Mouse (Mus musculus): ENCODE data around the gene Ttc27. TPM values are rescaled to one million over a fixed set of nuclear protein-coding genes. Genes with fewer than 3 reads are reported as not detected.

The Ttc27 gene
- polyA plus RNA-seq, 1 experiment from 2014 or later = 10.9 TPM

GRCm38 (mm10) chr17:74888836-74889534 lies 171.5 kb downstream of the Ttc27 start:
- H3K9me3 ChIP-seq (replicated peaks) = no peaks in the 10 kb centered on the region
- H3K36me3 ChIP-seq (replicated peaks) = no peaks in the 10 kb centered on the region
- H3K4me1 ChIP-seq (replicated peaks) = no peaks in the 10 kb centered on the region
- no peak overlapping the region for H3K9ac ChIP-seq
- ATAC-seq (ENCODE audit: insufficient read depth) = no peak
- WGBS (ENCODE audit: insufficient replicate concordance) = 66% methylated on average over 11 of the region's 11 CpGs
- no peak overlapping the region for H3K4me2 ChIP-seq
- H3K27me3 ChIP-seq = no peaks in the 10 kb centered on the region
- no peak overlapping the region for H3K27ac ChIP-seq (replicated peaks)
- no peak overlapping the region for H3K4me3 ChIP-seq (replicated peaks)

DNA sequence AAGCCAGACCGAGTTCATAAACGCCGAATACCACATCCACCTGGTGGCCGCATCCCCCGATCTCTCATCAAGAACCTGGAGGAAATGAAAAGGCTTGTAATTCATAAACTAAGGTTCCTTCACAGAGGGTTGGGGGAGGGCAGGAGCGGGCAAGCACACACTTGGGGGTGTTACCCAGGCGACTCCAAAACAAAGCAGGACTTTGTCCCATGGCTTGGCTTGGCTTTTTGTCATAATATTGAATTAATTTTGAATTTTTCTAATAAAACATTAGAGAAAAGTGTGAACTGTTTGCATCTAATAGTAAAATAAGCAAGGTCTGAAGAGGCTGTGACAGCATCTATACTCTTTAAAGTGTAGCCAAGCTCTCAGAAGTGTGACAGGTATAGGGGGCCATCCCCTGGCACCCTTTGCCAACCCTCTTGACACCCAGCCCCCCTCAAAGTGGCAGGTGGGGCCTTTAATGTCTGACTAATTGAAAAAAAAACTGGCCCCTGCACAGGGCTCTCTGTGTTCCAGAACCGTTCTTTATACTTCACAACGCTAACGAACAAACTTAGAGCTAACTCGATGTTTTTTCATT lies 172.1 kb downstream of the Ttc27 start:
- no peak overlapping the region for H3K9ac ChIP-seq
- WGBS (ENCODE audit: insufficient replicate concordance) = 75% methylated on average over 11 of the region's 11 CpGs
- no peaks in the 10 kb centered on the region for H3K9me3 ChIP-seq (replicated peaks)
- H3K4me3 ChIP-seq (replicated peaks) = no peak overlapping the region
- H3K36me3 ChIP-seq (replicated peaks) = no peaks in the 10 kb centered on the region
- H3K4me2 ChIP-seq = no peak overlapping the region
- no peaks in the 10 kb centered on the region for H3K27me3 ChIP-seq
- ATAC-seq (ENCODE audit: insufficient read depth) = no peak
- H3K27ac ChIP-seq (replicated peaks) = no peak overlapping the region
- H3K4me1 ChIP-seq (replicated peaks) = no peaks in the 10 kb centered on the region

GRCm38 (mm10) chr17:74902453-74902852 lies 184.9 kb downstream of the Ttc27 start:
- Histone ChIP-seq H3K4me3 (replicated peaks) (no peak overlapping the region), H3K4me2 (no peak overlapping the region), H3K4me1 (replicated peaks) (peaks cover 9% of the 10 kb centered on the region), H3K9me3 (replicated peaks) (no peaks in the 10 kb centered on the region), H3K27me3 (no peaks in the 10 kb centered on the region), H3K9ac (no peak overlapping the region), H3K36me3 (replicated peaks) (no peaks in the 10 kb centered on the region), H3K27ac (replicated peaks) (no peak overlapping the region)
- ATAC-seq (ENCODE audit: insufficient read depth) = no peak
- 76% methylated on average over 7 of the region's 7 CpGs for WGBS (ENCODE audit: insufficient replicate concordance)

GRCm38 (mm10) chr17:74903411-74904331 lies 186.1 kb downstream of the Ttc27 start:
- WGBS (ENCODE audit: insufficient replicate concordance) = 61% methylated on average over 16 of the region's 16 CpGs
- Histone ChIP-seq H3K27me3 (no peaks in the 10 kb centered on the region), H3K27ac (replicated peaks) (no peak overlapping the region), H3K4me1 (replicated peaks) (peaks cover 9% of the 10 kb centered on the region), H3K9me3 (replicated peaks) (no peaks in the 10 kb centered on the region), H3K9ac (no peak overlapping the region), H3K4me3 (replicated peaks) (no peak overlapping the region), H3K36me3 (replicated peaks) (no peaks in the 10 kb centered on the region), H3K4me2 (no peak overlapping the region; the same call in 1 of the 2 replicates)
- peak; percentile 56 for ATAC-seq (ENCODE audit: insufficient read depth)

GRCm38 (mm10) chr17:74904332-74904687 lies 186.8 kb downstream of the Ttc27 start:
- Histone ChIP-seq H3K4me2 (no peak overlapping the region), H3K9ac (no peak overlapping the region), H3K36me3 (replicated peaks) (no peaks in the 10 kb centered on the region), H3K4me3 (replicated peaks) (no peak overlapping the region), H3K27ac (replicated peaks) (no peak overlapping the region), H3K4me1 (replicated peaks) (peaks cover 9% of the 10 kb centered on the region), H3K27me3 (no peaks in the 10 kb centered on the region), H3K9me3 (replicated peaks) (no peaks in the 10 kb centered on the region)
- 20% methylated on average over 1 of the region's 1 CpGs for WGBS (ENCODE audit: insufficient replicate concordance)
- peak; percentile 69 for ATAC-seq (ENCODE audit: insufficient read depth)

DNA sequence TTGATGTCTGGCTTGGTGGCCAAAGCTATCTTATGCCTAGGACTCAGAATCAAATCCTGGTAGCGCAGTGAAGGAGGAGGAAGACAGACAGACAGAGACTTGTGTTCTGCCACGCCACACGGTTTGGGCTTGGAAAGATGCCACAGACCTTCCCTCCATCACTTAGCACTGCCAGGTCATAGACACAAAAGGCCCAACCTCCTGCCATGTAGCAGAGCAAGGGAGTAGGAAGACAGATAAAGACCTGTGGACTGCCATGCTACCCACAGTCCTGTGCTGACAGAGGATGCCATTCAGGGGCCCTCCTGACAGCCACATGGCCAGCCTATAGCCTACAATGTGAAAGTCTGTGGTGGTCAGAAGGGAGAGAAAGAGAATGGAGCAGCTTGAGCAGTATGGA lies 187.4 kb downstream of the Ttc27 start:
- WGBS (ENCODE audit: insufficient replicate concordance) = 68% methylated on average over 3 of the region's 3 CpGs
- ATAC-seq (ENCODE audit: insufficient read depth) = no peak
- no peak overlapping the region for H3K4me2 ChIP-seq

DNA sequence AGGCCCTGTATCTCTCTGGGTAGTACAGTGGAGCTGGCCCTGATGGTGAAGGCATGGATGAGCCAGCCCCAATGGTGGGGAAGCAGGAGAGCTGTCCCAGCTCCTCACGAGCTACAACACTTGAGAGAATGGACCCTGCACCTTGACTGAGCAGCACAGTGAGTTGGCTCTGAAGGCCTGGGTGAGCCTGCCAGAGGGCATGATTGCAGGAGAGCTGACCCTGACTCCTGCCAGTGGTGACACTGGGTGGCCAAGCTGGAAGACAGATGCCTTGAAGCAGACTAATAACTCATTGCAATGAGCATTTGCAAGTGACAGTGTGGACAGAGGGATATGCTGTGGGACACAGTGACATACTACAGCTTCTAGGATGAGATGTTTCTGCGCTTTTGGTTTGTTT lies 195.5 kb downstream of the Ttc27 start:
- H3K36me3 ChIP-seq (replicated peaks) = no peaks in the 10 kb centered on the region
- H3K27ac ChIP-seq (replicated peaks) = no peak overlapping the region
- ATAC-seq (ENCODE audit: insufficient read depth) = no peak
- 66% methylated on average over 2 of the region's 2 CpGs for WGBS (ENCODE audit: insufficient replicate concordance)
- H3K4me2 ChIP-seq = no peak overlapping the region
- H3K9ac ChIP-seq = no peak overlapping the region
- no peak overlapping the region for H3K4me3 ChIP-seq (replicated peaks)
- H3K27me3 ChIP-seq = no peaks in the 10 kb centered on the region
- H3K9me3 ChIP-seq (replicated peaks) = no peaks in the 10 kb centered on the region
- no peaks in the 10 kb centered on the region for H3K4me1 ChIP-seq (replicated peaks)

More for the DNA sequence above, 187.4 kb downstream of the Ttc27 start:
- H3K9me3 ChIP-seq (replicated peaks) = no peaks in the 10 kb centered on the region
- H3K27me3 ChIP-seq = no peaks in the 10 kb centered on the region
- peaks cover 9% of the 10 kb centered on the region for H3K4me1 ChIP-seq (replicated peaks)
- no peak overlapping the region for H3K9ac ChIP-seq
- no peak overlapping the region for H3K27ac ChIP-seq (replicated peaks)
- no peaks in the 10 kb centered on the region for H3K36me3 ChIP-seq (replicated peaks)
- no peak overlapping the region for H3K4me3 ChIP-seq (replicated peaks)

Other genes with a start within 250 kb of the Ttc27 start
- 67.7 and 74.2 TPM in 2 replicates for gene Yipf4, start 228.2 kb upstream of the Ttc27 start, polyA plus RNA-seq (2015; fragmentation: Nextera tagmentation; extraction: Ambion mirVana)
- gene Birc6, start 189.4 kb upstream of the Ttc27 start, polyA plus RNA-seq (2015; fragmentation: Nextera tagmentation; extraction: Ambion mirVana) = 25.3 and 26.1 TPM in 2 replicates